Mouse (Mus musculus) liver, embryonic 14.5 days (tissue): Measurements from ENCODE around the gene Casp7. TPM values are rescaled to one million over a fixed set of nuclear protein-coding genes. Genes with fewer than 3 reads are reported as not detected.
"Not testable (repeated sequence)": the region's sequence is repeated elsewhere in the genome, so short reads cannot be mapped to it uniquely, and the experiment has no call there.

Experiments used
- ATAC-seq: fragments of 200-750 bp; cut with Nextera tagmentation; 2 replicates; pipeline ENCODE4 v1.8.0; 2017; ENCODE audit warnings: moderate number of reproducible peaks, mild to moderate bottlenecking, moderate library complexity; ENCODE audit not compliant: insufficient read depth
- DNase-seq, 3 experiments: peaks; one replicate each; pipeline ENCODE4 v3.0.0-alpha.2; 2012 to 2013; ENCODE audit warnings: low read depth in 3 of 3, low spot score in 3 of 3
- H3K27ac ChIP-seq: fragments of 300-500 bp; sonication (generic); 2 replicates; pipeline ENCODE4 v1.5.1; 2014; ENCODE audit warnings: moderate library complexity, mild to moderate bottlenecking, control low read depth, inconsistent platforms
- H3K27me3 ChIP-seq: fragments of 300-500 bp; sonication (generic); 2 replicates; pipeline ENCODE4 v1.6.1; 2014; ENCODE audit warnings: mild to moderate bottlenecking, low read length, moderate library complexity; ENCODE audit not compliant: control insufficient read depth, insufficient read depth
- H3K36me3 ChIP-seq: fragments of 300-500 bp; sonication (generic); replicated peaks from 2 replicates; pipeline ENCODE4 v1.6.1; 2014; ENCODE audit warnings: low read depth; ENCODE audit not compliant: control insufficient read depth, insufficient read depth
- H3K4me1 ChIP-seq, 2 experiments: fragments of 200-500 bp in 1 of 2; fragments of 300-500 bp in 1 of 2; sonication (generic) in 1 of 2; replicated peaks; 2 replicates each; pipeline ENCODE4 v1.6.1; 2012 to 2014; ENCODE audit warnings: antibody characterized with exemption in 1 of 2, inconsistent platforms in 1 of 2, low read length in 1 of 2; ENCODE audit not compliant: control insufficient read depth in 2 of 2, insufficient read depth in 2 of 2
- H3K4me2 ChIP-seq: fragments of 300-500 bp; sonication (generic); 2 replicates; pipeline ENCODE4 v1.6.1; 2014; ENCODE audit warnings: low read depth, mild to moderate bottlenecking, control low read depth, moderate library complexity
- H3K4me3 ChIP-seq, 2 experiments: fragments of 200-500 bp in 1 of 2; fragments of 300-500 bp in 1 of 2; sonication (generic) in 1 of 2; 2 replicates each; pipeline ENCODE4 v1.5.1; 2012 to 2014; ENCODE audit warnings: low read depth in 2 of 2, low read length in 2 of 2, mild to moderate bottlenecking in 2 of 2, control low read depth in 1 of 2, inconsistent platforms in 1 of 2, moderate library complexity in 1 of 2; ENCODE audit not compliant: insufficient read depth in 1 of 2
- H3K9ac ChIP-seq: fragments of 300-500 bp; sonication (generic); replicated peaks from 2 replicates; pipeline ENCODE4 v1.6.1; 2014; ENCODE audit warnings: mild to moderate bottlenecking, control low read depth, moderate library complexity
- H3K9me3 ChIP-seq: fragments of 300-500 bp; sonication (generic); 2 replicates; pipeline ENCODE4 v1.6.1; 2016; ENCODE audit warnings: low read length, mixed read lengths; ENCODE audit not compliant: control insufficient read depth
- CTCF ChIP-seq: IDR thresholded peaks from 2 replicates; pipeline ENCODE4 v1.5.1; 2016; ENCODE audit warnings: antibody characterized with exemption, low read depth, control low read depth
- EP300 ChIP-seq: IDR thresholded peaks from 2 replicates; pipeline ENCODE4 v1.6.1; 2016; ENCODE audit warnings: antibody characterized with exemption, low read depth
- WGBS: fragments of 180-500 bp; shearing (Covaris S2); extraction: QIAGEN DNeasy Blood & Tissue Kit; methylation state at CpG from one replicate; pipeline ENCODE4 v1.1.7; 2014; ENCODE audit not compliant: insufficient replicate concordance; 5-methylcytosine and 5-hydroxymethylcytosine counted together
- polyA plus RNA-seq, 2 experiments: library from polyadenylated mRNA; depleted of rRNA in 1 of 2; stranded (reverse) in 1 of 2; unstranded in 1 of 2; fragments of >200 nt; fragmentation: Nextera tagmentation in 1 of 2; extraction: Ambion mirVana in 1 of 2; gene quantifications; 2 replicates each; pipeline versions ENCODE4 v1.2.1 to v1.2.3; 2012 to 2014

The Casp7 gene
- polyA plus RNA-seq, 2 experiments = 9.5 to 13.2 TPM

- Histone ChIP-seq H3K4me2 (no peak overlapping the region), H3K4me3 (no peak overlapping the region), H3K4me1 (no peaks in the 10 kb centered on the region), H3K27me3 (no peaks in the 10 kb centered on the region), H3K9ac (no peak overlapping the region), H3K9me3 (no peaks in the 10 kb centered on the region), H3K36me3 (no peaks in the 10 kb centered on the region), H3K27ac (no peak overlapping the region)
- TF ChIP-seq EP300 (no peak), CTCF (peak; percentile 95)
- DNase-seq = peak; percentile 30 to 44 (median 42)
- WGBS = 33% methylated on average over 17 of the region's 17 CpGs
- ATAC-seq = no peak
These were observed 40.2 kb upstream of the Casp7 start for GRCm38 (mm10) chr19:56356480-56357373.

DNA sequence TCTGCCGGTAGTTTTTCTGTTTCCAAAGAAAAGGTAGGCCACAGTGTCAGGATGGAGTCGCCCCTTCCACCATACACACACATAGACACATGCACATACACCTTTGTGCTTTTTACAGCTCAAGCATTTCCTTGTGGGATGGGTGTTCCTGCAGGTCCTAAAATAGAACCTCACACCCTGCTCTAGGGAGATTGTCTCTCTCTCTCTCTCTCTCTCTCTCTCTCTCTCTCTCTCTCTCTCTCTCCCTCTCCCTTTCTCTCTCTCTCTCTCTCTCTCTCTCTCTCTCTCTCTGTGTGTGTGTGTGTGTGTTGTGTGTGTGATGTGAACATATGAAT is 39.6 kb upstream of the Casp7 start:
- not testable (repeated sequence) for H3K9me3 ChIP-seq, H3K4me2 ChIP-seq, H3K4me1 ChIP-seq, H3K27ac ChIP-seq, H3K27me3 ChIP-seq, H3K9ac ChIP-seq, DNase-seq, H3K4me3 ChIP-seq, H3K36me3 ChIP-seq, ATAC-seq
- 46% methylated on average over 2 of the region's 2 CpGs for WGBS

- Histone ChIP-seq H3K27me3 (no peaks in the 10 kb centered on the region), H3K9ac (no peak overlapping the region), H3K36me3 (no peaks in the 10 kb centered on the region), H3K4me3 (no peak overlapping the region), H3K9me3 (no peaks in the 10 kb centered on the region), H3K4me2 (no peak overlapping the region), H3K4me1 (no peaks in the 10 kb centered on the region), H3K27ac (no peak overlapping the region)
- no peak for TF ChIP-seq CTCF
- no peak for TF ChIP-seq EP300
- ATAC-seq (no peak), DNase-seq (no peak)
- WGBS = 45% methylated on average over 2 of the region's 2 CpGs
These were observed 38.0 kb upstream of the Casp7 start for GRCm38 (mm10) chr19:56358890-56359289.

- no peak overlapping the region for H3K4me2 ChIP-seq
- H3K27me3 ChIP-seq = no peaks in the 10 kb centered on the region
- ATAC-seq (no peak), DNase-seq (no peak)
- no peak overlapping the region for H3K27ac ChIP-seq
- H3K9ac ChIP-seq = no peak overlapping the region
- H3K4me1 ChIP-seq = no peaks in the 10 kb centered on the region
- no peaks in the 10 kb centered on the region for H3K9me3 ChIP-seq
- TF ChIP-seq EP300 (no peak), CTCF (no peak)
- H3K36me3 ChIP-seq = no peaks in the 10 kb centered on the region
- 61% methylated on average over 15 of the region's 15 CpGs for WGBS
- H3K4me3 ChIP-seq = no peak overlapping the region
These were observed 33.0 kb upstream of the Casp7 start for GRCm38 (mm10) chr19:56363721-56364460.

DNA sequence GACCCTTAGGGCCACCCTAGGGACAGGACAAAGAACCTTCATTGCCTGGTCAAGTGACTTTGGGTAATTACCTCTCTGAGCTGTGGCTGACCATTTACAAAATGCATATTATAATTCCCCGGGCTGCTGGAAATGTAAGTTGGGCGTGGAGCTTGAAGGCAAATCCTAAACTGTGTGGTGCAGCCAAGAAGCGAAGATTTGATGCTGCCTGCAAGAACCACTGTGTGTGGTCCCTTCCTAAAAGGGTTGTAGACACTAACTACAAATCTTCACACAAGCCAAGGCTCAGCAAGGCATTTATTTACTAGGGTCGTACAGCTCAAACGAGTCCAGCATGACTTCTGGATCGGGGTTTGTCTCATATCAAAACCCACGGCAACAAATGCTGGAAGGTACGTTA is 32.4 kb upstream of the Casp7 start:
- no peak for DNase-seq
- Histone ChIP-seq H3K9ac (no peak overlapping the region), H3K36me3 (no peaks in the 10 kb centered on the region), H3K9me3 (no peaks in the 10 kb centered on the region), H3K27ac (no peak overlapping the region), H3K4me1 (no peaks in the 10 kb centered on the region), H3K4me2 (no peak overlapping the region), H3K27me3 (no peaks in the 10 kb centered on the region), H3K4me3 (no peak overlapping the region)
- WGBS = 74% methylated on average over 8 of the region's 8 CpGs
- TF ChIP-seq EP300 = no peak
- ATAC-seq = no peak
